ENCODE assay signal across 8 mouse cellular contexts in genomic region chr4:93341568-93341967, GRCm38 (mm10).
"Had no signal": no experiment of that assay in that cellular context is flagged by ENCODE, and none has a peak within 500 bp of the region (broad histone marks: within the 10 kb centered on the region; RNA-seq: fewer than 3 reads in every experiment).

No protein-coding gene starts in this region.

- H3K27me3 ChIP-seq: liver, embryonic 12.5 days; midbrain, embryonic 12.5 days had no signal

- H3K4me1 ChIP-seq: limb, embryonic 10.5 days; midbrain, embryonic 12.5 days had no signal

- H3K9me3 ChIP-seq: limb, embryonic 10.5 days; liver, embryonic 12.5 days; midbrain, embryonic 12.5 days had no signal

- H3K4me2 ChIP-seq: liver, embryonic 12.5 days; midbrain, embryonic 12.5 days had no signal

- H3K9ac ChIP-seq: liver, embryonic 12.5 days; midbrain, embryonic 12.5 days had no signal

- DNase-seq: kidney, adult 18-20 months; kidney, postnatal 10 days; right cerebral cortex, postnatal 14 days; thymus, postnatal 36 days had no signal

- ATAC-seq: liver, embryonic 12.5 days; midbrain, embryonic 16.5 days had no signal

- H3K36me3 ChIP-seq: limb, embryonic 10.5 days; liver, embryonic 12.5 days; midbrain, embryonic 12.5 days had no signal

- H3K27ac ChIP-seq: limb, embryonic 10.5 days; liver, embryonic 12.5 days; midbrain, embryonic 12.5 days had no signal

- H3K4me3 ChIP-seq: limb, embryonic 10.5 days; liver, embryonic 12.5 days; midbrain, embryonic 12.5 days had no signal
